Mouse (Mus musculus) cerebellum, adult 18-20 months (tissue): ENCODE data around the gene Krtap19-9b.

ENCODE experiments used
- DNase-seq, 2 experiments: peaks; one replicate each; pipeline ENCODE4 v3.0.0; 2021

Gene Krtap19-9b

DNA sequence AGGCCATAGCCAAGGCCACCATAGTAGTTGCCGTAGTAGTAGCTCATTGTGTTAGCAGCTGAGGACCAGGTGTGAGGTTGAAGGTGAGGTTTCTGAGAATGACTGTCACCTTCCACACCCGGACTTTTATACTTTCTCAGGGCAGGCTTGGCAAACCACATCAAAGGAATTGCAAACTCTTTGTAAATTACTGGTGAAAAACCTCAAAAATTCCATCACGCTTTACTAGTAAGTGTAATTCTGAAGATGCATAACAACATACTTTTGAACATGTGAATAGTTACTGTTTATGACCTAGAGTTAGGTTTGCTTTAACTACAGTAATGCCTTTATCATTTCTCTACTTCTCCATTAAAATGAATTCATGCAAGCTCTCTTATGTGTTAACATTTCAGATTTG lies at the start of gene Krtap19-9b:
TSS of gene Krtap19-9b (minus strand) at position 101 of the 400 bp plus-strand sequence.
- DNase-seq: no peak

DNA sequence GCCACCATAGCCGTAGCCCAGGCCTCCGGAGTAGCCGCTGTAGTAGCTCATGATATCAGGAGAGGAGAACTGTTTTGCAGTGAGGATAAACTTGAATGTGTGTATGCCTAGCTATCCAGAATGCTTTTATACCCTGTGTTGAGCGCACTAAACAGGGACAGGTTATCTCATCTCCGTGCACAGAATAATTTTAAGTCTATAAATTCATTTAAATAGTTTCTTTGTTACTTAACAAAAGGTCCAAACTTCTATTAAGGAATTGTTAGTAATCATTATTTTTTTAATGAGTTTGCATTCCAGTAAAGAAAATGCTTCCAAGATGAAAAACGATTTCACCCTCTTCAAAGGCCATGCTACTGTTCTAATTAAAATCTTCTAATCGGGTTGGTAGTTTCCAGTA lies 30.7 kb upstream of the Krtap19-9b start, which contains the start of gene Krtap16-3:
TSS of gene Krtap16-3 (minus strand) at position 101 of the 400 bp plus-strand sequence.
- DNase-seq: no peak

GRCm38 (mm10) chr16:88941106-88941505 lies 9.0 kb upstream of the Krtap19-9b start:
- no peak for DNase-seq

DNA sequence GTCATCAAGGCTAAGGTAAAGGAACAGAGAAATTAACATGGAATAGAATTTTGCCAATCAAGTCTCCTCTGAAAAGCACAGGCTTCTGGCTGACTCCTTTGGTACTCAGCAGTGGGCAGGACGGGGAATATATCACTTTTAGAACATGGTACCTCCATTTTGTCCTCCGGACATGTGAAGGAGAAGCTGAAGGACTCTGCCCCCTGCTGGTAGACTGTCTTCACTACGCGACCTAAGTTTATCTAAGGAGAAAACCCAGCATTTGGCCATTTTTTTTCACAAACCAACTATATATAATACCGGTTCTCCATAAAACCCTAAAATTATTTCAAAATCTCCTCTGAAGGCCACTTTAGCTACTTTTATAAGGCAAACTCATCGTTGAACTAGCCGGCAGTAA lies 6.2 kb upstream of the Krtap19-9b start:
- DNase-seq: no peak

DNA sequence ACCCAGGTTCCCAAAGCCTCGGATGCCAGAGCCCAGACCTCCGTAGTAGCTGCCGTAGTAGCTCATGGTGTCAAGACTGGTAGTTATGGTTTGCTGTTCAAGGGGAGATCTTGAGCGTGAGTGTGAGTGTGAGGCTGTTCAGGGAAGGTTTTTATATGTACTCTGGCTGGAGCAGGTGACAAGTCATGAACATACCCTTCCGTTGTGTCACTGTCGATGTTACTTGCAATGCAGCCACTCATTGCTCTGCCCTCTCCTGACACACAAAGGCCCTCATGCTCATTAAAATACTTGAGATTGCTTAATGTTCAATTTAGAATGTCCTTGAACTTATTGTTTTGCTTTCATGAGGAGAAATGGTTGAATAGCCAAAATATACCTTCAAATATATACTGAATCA lies 35.7 kb downstream of the Krtap19-9b start, which contains the start of gene Krtap19-5:
TSS of gene Krtap19-5 (minus strand) at position 101 of the 400 bp plus-strand sequence.
- DNase-seq: no peak

DNA sequence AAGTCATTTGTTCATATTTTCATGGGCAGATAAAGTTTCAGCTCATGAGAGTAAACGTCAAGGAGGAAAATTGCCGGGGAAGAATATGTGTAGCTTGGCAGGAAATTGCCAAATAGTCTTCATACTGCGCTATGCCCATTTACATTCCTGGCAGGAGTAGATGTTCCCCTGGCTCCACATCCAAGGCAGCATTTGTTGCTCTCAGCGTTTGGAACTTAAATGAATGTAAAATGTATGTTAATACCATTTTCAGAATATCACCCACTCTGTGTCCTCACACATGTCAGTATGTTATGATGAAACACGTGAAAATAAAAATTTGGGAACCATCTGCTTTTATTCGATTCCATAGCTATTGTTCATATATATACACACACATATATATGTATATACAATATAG lies 45.2 kb downstream of the Krtap19-9b start:
- DNase-seq: no peak

DNA sequence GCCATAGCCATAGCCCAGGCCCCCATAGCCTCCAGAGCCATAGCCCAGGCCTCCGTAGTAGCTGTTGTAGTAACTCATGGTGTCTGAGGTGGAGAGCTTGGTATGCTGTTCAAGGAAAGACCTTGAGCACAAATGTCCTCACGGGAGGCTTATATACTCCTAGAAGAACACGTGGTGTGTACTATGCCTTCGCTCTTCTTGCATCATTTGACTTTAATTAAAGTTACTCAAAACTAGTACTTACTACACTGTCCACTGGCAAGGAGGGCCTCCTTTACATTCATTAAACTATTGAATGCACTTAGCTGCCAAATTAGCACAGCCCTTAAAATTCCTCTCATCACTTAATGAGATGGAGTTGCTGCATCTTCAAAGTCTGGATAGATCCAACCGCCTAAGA lies 47.1 kb downstream of the Krtap19-9b start, which contains the start of gene Krtap19-4:
TSS of gene Krtap19-4 (minus strand) at position 101 of the 400 bp plus-strand sequence.
- DNase-seq: no peak
